In the genomic region with DNA sequence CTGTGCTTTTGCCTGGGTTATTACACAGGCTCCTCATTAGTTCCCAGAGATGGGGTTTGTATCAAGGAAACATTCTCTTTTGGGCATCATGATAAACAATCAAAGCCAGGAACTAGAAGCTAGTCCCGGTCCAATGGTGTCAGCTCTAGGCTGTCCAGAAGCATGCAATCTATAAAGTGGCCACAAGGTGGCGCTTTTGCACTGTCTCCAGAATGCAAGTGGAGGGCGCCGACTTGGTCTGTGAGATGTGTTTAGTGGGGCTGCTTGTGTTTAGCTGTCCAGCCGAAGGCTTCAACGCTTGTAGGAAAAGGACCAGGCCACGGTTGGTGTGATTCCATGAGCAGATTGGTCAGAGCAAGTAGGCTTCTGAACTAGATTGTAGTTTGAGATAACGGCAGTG, we compare ENCODE assay signal across 8 mouse cellular contexts. TPM values are rescaled to one million over a fixed set of nuclear protein-coding genes. Genes with fewer than 3 reads are reported as not detected.
DNase-seq lines count a peak whose midpoint lies in the region; ATAC-seq and TF ChIP-seq lines count a peak whose summit lies in the region.

No protein-coding gene starts in this region.

- ATAC-seq in kidney, embryonic 16.5 days (ENCODE audit: low FRiP score, low TSS enrichment): peak; percentile 83
- peak; percentile 70; the same call in 1 of the 2 replicates for ATAC-seq in limb, embryonic 15.5 days (ENCODE audit: insufficient number of reproducible peaks, low FRiP score, low TSS enrichment, low read depth)
- 0 out of 2 replicates have a peak, but pooled peaks have one; percentile 50 for ATAC-seq in neural tube, embryonic 12.5 days (ENCODE audit: low FRiP score, low read depth)

- WGBS in embryonic facial prominence, embryonic 10.5 days: 25% methylated on average over 8 of the region's 8 CpGs
- WGBS in kidney, embryonic 16.5 days: 14% methylated on average over 8 of the region's 8 CpGs
- 13% methylated on average over 8 of the region's 8 CpGs for WGBS in limb, embryonic 15.5 days
- 24% methylated on average over 8 of the region's 8 CpGs for WGBS in neural tube, embryonic 12.5 days

- no peaks in the 10 kb centered on the region for H3K36me3 ChIP-seq in embryonic facial prominence, embryonic 10.5 days (replicated peaks)
- no peaks in the 10 kb centered on the region for H3K36me3 ChIP-seq in kidney, embryonic 16.5 days (ENCODE audit: insufficient read depth, low read length)
- H3K36me3 ChIP-seq in limb, embryonic 15.5 days: no peaks in the 10 kb centered on the region
- H3K36me3 ChIP-seq in neural tube, embryonic 12.5 days: no peaks in the 10 kb centered on the region
- no peaks in the 10 kb centered on the region for H3K36me3 ChIP-seq in testis, adult 2 months (ENCODE audit: control insufficient read depth, insufficient read depth, low read length)

- DNase-seq in 3T3-L1 (ENCODE audit: low read depth, low spot score): peak; percentile 83
- peak; percentile 83 for DNase-seq in adrenal gland, postnatal 25 days
- peak; percentile 88 for DNase-seq in embryonic facial prominence, embryonic 10.5 days (ENCODE audit: low spot score)
- DNase-seq in heart, adult 8-10 months (ENCODE audit: low spot score): peak; percentile 60

- no peak for TF ChIP-seq POLR2A in testis, adult 2 months (IDR thresholded peaks at IDR 0.05; ENCODE audit: control insufficient read depth, low read depth, low read length)

- no peak overlapping the region for H3K4me3 ChIP-seq in embryonic facial prominence, embryonic 10.5 days
- H3K4me3 ChIP-seq in kidney, embryonic 16.5 days (ENCODE audit: low read length): no peak overlapping the region
- H3K4me3 ChIP-seq in limb, embryonic 15.5 days: no peak overlapping the region
- no peak overlapping the region for H3K4me3 ChIP-seq in neural tube, embryonic 12.5 days
- no peak overlapping the region for H3K4me3 ChIP-seq in testis, adult 2 months (ENCODE audit: control insufficient read depth, low read depth, low read length)

- H3K4me1 ChIP-seq in embryonic facial prominence, embryonic 10.5 days: no peaks in the 10 kb centered on the region
- H3K4me1 ChIP-seq in kidney, embryonic 16.5 days (ENCODE audit: insufficient read depth, low read length): no peaks in the 10 kb centered on the region
- H3K4me1 ChIP-seq in limb, embryonic 15.5 days: no peaks in the 10 kb centered on the region
- H3K4me1 ChIP-seq in neural tube, embryonic 12.5 days: no peaks in the 10 kb centered on the region
- no peaks in the 10 kb centered on the region for H3K4me1 ChIP-seq in testis, adult 2 months (ENCODE audit: control insufficient read depth, insufficient read depth, low read length)

- H3K9me3 ChIP-seq in embryonic facial prominence, embryonic 10.5 days: no peaks in the 10 kb centered on the region
- no peaks in the 10 kb centered on the region for H3K9me3 ChIP-seq in kidney, embryonic 16.5 days (ENCODE audit: low read length)
- H3K9me3 ChIP-seq in limb, embryonic 15.5 days: no peaks in the 10 kb centered on the region
- H3K9me3 ChIP-seq in neural tube, embryonic 12.5 days: no peaks in the 10 kb centered on the region

- H3K4me2 ChIP-seq in kidney, embryonic 16.5 days (replicated peaks; ENCODE audit: low read depth, low read length): no peak overlapping the region
- no peak overlapping the region for H3K4me2 ChIP-seq in limb, embryonic 15.5 days
- H3K4me2 ChIP-seq in neural tube, embryonic 12.5 days (replicated peaks): no peak overlapping the region

- H3K27ac ChIP-seq in embryonic facial prominence, embryonic 10.5 days (replicated peaks): no peak overlapping the region
- H3K27ac ChIP-seq in kidney, embryonic 16.5 days (ENCODE audit: low read length): no peak overlapping the region
- no peak overlapping the region for H3K27ac ChIP-seq in limb, embryonic 15.5 days
- H3K27ac ChIP-seq in neural tube, embryonic 12.5 days: no peak overlapping the region
- no peak overlapping the region for H3K27ac ChIP-seq in testis, adult 2 months (ENCODE audit: control insufficient read depth, insufficient read depth, low read depth, low read length)

- 0 out of 2 replicates have a peak, but pooled peaks cover 11% of the 10 kb centered on the region for H3K27me3 ChIP-seq in embryonic facial prominence, embryonic 10.5 days (replicated peaks; ENCODE audit: low read depth, poor library complexity, severe bottlenecking)
- H3K27me3 ChIP-seq in kidney, embryonic 16.5 days (ENCODE audit: insufficient read depth, low read length): no peaks in the 10 kb centered on the region
- H3K27me3 ChIP-seq in limb, embryonic 15.5 days: no peaks in the 10 kb centered on the region
- H3K27me3 ChIP-seq in neural tube, embryonic 12.5 days (replicated peaks): 0 out of 2 replicates have a peak, but pooled peaks cover 3% of the 10 kb centered on the region
- H3K27me3 ChIP-seq in testis, adult 2 months (ENCODE audit: control insufficient read depth, insufficient read depth, low read length): no peaks in the 10 kb centered on the region

- no peak overlapping the region for H3K9ac ChIP-seq in kidney, embryonic 16.5 days (replicated peaks; ENCODE audit: low read length)
- H3K9ac ChIP-seq in limb, embryonic 15.5 days: no peak overlapping the region
- no peak overlapping the region for H3K9ac ChIP-seq in neural tube, embryonic 12.5 days

- TF ChIP-seq CTCF in testis, adult 2 months (IDR thresholded peaks at IDR 0.05; ENCODE audit: control insufficient read depth, insufficient read depth, insufficient replicate concordance, low read depth, low read length): peak; percentile 93

RNA-seq across cellular contexts. Expression of a gene that starts 16.9 kb away (rescaled TPM):
- 29.4 and 36.9 TPM in 2 replicates for total RNA-seq in adrenal gland, postnatal 25 days (2021)
- 23.8 and 40.2 TPM in 2 replicates for polyA plus RNA-seq in embryonic facial prominence, embryonic 10.5 days (2016; fragmentation: Nextera tagmentation; extraction: Ambion mirVana)
- total RNA-seq in heart, adult 8-10 months (2022): 10 to 100 TPM in 2 of 4 experiments, 1 to 10 TPM in 2; 4.4 to 10.6 (median 8.5) TPM
- polyA plus RNA-seq in kidney, embryonic 16.5 days (2015; fragmentation: Nextera tagmentation; extraction: Ambion mirVana): 23.4 and 25.1 TPM in 2 replicates
- 624 and 644 TPM in 2 replicates for polyA plus RNA-seq in limb, embryonic 15.5 days (2015; fragmentation: Nextera tagmentation; extraction: Ambion mirVana)
- polyA plus RNA-seq in neural tube, embryonic 12.5 days (2016; fragmentation: Nextera tagmentation; extraction: Ambion mirVana): 38.1 and 42.3 TPM in 2 replicates
- polyA plus RNA-seq in testis, adult 2 months (2012; rRNA removed): 1.3 and 7.1 TPM in 2 replicates

RNA-seq across cellular contexts. Expression of a gene that starts 27.5 kb away (rescaled TPM):
- total RNA-seq in adrenal gland, postnatal 25 days (2021): not detected in 2 replicates
- 11.2 and 15.5 TPM in 2 replicates for polyA plus RNA-seq in embryonic facial prominence, embryonic 10.5 days (2016; fragmentation: Nextera tagmentation; extraction: Ambion mirVana)
- not detected for total RNA-seq in heart, adult 8-10 months (2022)
- polyA plus RNA-seq in kidney, embryonic 16.5 days (2015; fragmentation: Nextera tagmentation; extraction: Ambion mirVana): not detected in 2 replicates
- not detected in 2 replicates for polyA plus RNA-seq in limb, embryonic 15.5 days (2015; fragmentation: Nextera tagmentation; extraction: Ambion mirVana)
- 36.5 and 39.9 TPM in 2 replicates for polyA plus RNA-seq in neural tube, embryonic 12.5 days (2016; fragmentation: Nextera tagmentation; extraction: Ambion mirVana)
- 0.90 and 1.1 TPM in 2 replicates for polyA plus RNA-seq in testis, adult 2 months (2012; rRNA removed)

Comparison
In these comparisons a context has a peak if more than half of its experiments do, and no peak if none do; other contexts are left out.
1. RNA of a gene that starts 16.9 kb away (polyA plus RNA-seq): 624 to 644 TPM in limb, embryonic 15.5 days; 38.1 to 42.3 TPM in neural tube, embryonic 12.5 days, 23.8 to 40.2 TPM in embryonic facial prominence, embryonic 10.5 days, 23.4 to 25.1 TPM in kidney, embryonic 16.5 days and 1.3 to 7.1 TPM in testis, adult 2 months; every median in the first group is over 10 times any median in the second.
2. Peak in every context shown above with its lines, with median percentiles within 50 percentile points of each other: DNase-seq and ATAC-seq.